Mouse (Mus musculus) adrenal gland (tissue): ENCODE data around the gene Vmn2r113.
"Not testable (repeated sequence)": the region's sequence is repeated elsewhere in the genome, so short reads cannot be mapped to it uniquely, and the experiment has no call there.

Experiments used
- intact Hi-C: fragments of 180-260 bp; cut with DNase I; formaldehyde crosslinking; loops from one replicate; pipeline ENCODE4 v1.15.1; 2025
- long read RNA-seq, 2 experiments: library from polyadenylated mRNA; unstranded; transcript quantifications; one replicate each; pipeline ENCODE4 v2.0.0; 2020; ENCODE audit warnings: borderline replicate concordance in 1 of 2; ENCODE audit not compliant: insufficient replicate concordance in 1 of 2

Vmn2r113 gene
- long read RNA-seq, experiment 1, result 0 reads
- long read RNA-seq, experiment 2, result 0 reads

- intact Hi-C loops, result not testable (repeated sequence)
These were observed at the start of gene Vmn2r113 for GRCm38 (mm10) chr17:22942684-22943083. Vmn2r113 (plus strand) TSS chr17:22942984.
